Mouse (Mus musculus) CD4-positive, CD25-positive, alpha-beta regulatory T cell, adult 4 months (primary cell): ENCODE data around the gene Zfp977. TPM values are rescaled to one million over a fixed set of nuclear protein-coding genes. Genes with fewer than 3 reads are reported as not detected.
"Not testable (repeated sequence)": the region's sequence is repeated elsewhere in the genome, so short reads cannot be mapped to it uniquely, and the experiment has no call there.

Experiments
- ATAC-seq: one replicate; pipeline ENCODE4 v1.8.0; 2017
- polyA plus RNA-seq, 2 experiments: library from polyadenylated mRNA; unstranded; fragments of 100-300 nt; shearing (Covaris generic); gene quantifications; one replicate each; pipeline ENCODE4 v1.2.1; 2017

Zfp977 gene
- polyA plus RNA-seq: not detected

- ATAC-seq: not testable (repeated sequence)
These were observed at the start of gene Zfp977 for GRCm38 (mm10) chr7:42592413-42592812. Gene Zfp977 (minus strand): TSS chr7:42592547.

GRCm38 (mm10) chr7:42631031-42631430, 38.7 kb upstream of the Zfp977 start:
- not testable (repeated sequence) for ATAC-seq

- ATAC-seq: not testable (repeated sequence)
These were observed 3.3 kb upstream of the Zfp977 start for GRCm38 (mm10) chr7:42595666-42596065.

- not testable (repeated sequence) for ATAC-seq
These were observed 1.0 kb downstream of the Zfp977 start for GRCm38 (mm10) chr7:42591311-42591710.

- no peak for ATAC-seq
These were observed 13.9 kb downstream of the Zfp977 start, which contains the start of gene Gm21028 for GRCm38 (mm10) chr7:42578488-42578887. Gene Gm21028 (minus strand): TSS chr7:42578588.

- ATAC-seq: no peak
These were observed 40.6 kb downstream of the Zfp977 start for GRCm38 (mm10) chr7:42551766-42552165.

Other genes with a start within 250 kb of the Zfp977 start
- not detected for gene 4933421I07Rik, start 144.4 kb downstream of the Zfp977 start, polyA plus RNA-seq
- 10 to 100 TPM; 36.0 to 45.9 TPM for gene Zfp141, start 86.8 kb downstream of the Zfp977 start, polyA plus RNA-seq
- gene Gm21028, start 14.0 kb downstream of the Zfp977 start, polyA plus RNA-seq: not detected
- 1 to 10 TPM in 1 of 2 experiments, under 1 TPM in 1; 0.70 to 1.2 TPM for gene Zfp976, start 50.0 kb upstream of the Zfp977 start, polyA plus RNA-seq
- gene Zfp975, start 100.2 kb upstream of the Zfp977 start, polyA plus RNA-seq: 1 to 10 TPM; 4.2 to 5.6 TPM
- not detected for gene Gm17067, start 134.5 kb upstream of the Zfp977 start, polyA plus RNA-seq
- gene Vmn2r62, start 201.0 kb upstream of the Zfp977 start, polyA plus RNA-seq: not detected